ENCODE assay signal across 9 mouse cellular contexts in the genomic region with DNA sequence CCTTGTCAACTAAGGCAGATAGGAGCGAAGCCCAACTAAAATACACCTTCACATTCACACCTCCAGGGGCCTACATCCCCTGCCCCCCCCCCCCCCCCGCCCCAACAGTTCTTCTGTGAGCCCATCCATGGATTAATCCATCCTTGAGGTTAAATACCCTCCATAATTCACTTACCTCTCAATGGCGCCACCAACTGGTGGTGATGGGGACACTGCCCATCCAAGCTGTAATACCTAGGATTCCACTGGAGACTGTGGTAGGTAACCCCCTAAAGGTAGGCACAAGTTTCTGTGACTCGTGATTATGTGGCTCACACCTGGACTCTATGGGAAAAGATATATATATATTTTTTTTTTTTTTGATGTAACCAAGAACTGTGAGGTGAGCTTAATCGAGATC.
DNase-seq lines count a peak whose midpoint lies in the region; ATAC-seq and TF ChIP-seq lines count a peak whose summit lies in the region.
"Had no signal": no experiment of that assay in that cellular context is flagged by ENCODE, and none has a peak within 500 bp of the region (broad histone marks: within the 10 kb centered on the region; RNA-seq: fewer than 3 reads in every experiment).

No protein-coding gene starts in this region.

- no peak for ATAC-seq in megakaryocyte-erythroid progenitor cell, adult 5-6 weeks (replicated peaks; ENCODE audit: low FRiP score, low TSS enrichment, poor library complexity, severe bottlenecking)

- peak; percentile 76 for TF ChIP-seq CTCF in layer of hippocampus, adult 2 months (conservative IDR thresholded peaks at IDR 0.05)
- TF ChIP-seq CTCF in gastrocnemius, adult 2 months (IDR thresholded peaks at IDR 0.05) = peak; percentile 68

- peak; percentile 32 to 64 for DNase-seq in layer of hippocampus, adult 2 months (ENCODE audit: low spot score in 2 of 2)
- DNase-seq in layer of hippocampus, postnatal 14 days (ENCODE audit: low spot score in 2 of 2) = no peak
- DNase-seq in NIH3T3 (ENCODE audit: low read depth) = peak; percentile 5
- peak; percentile 49 to 71 for DNase-seq in adrenal gland, postnatal 36 days
- peak; percentile 60 for DNase-seq in gastrocnemius, adult 2 months
- DNase-seq in lung, postnatal 36 days = peak; percentile 52

- intact Hi-C loops in gastrocnemius, adult 2 months (cut with DNase I) = loop anchor here (2.0 to 5.0 kb wide), 3 partner anchors 76 to 418 kb away; a partner anchor contains a TSS

- H3K4me3 ChIP-seq in layer of hippocampus, adult 2 months = no peak overlapping the region
- H3K4me3 ChIP-seq in gastrocnemius, adult 2 months = no peak overlapping the region
- H3K4me3 ChIP-seq: midbrain, embryonic 12.5 days; stomach, embryonic 15.5 days had no signal

- no peak overlapping the region for H3K27ac ChIP-seq in layer of hippocampus, adult 2 months
- no peak overlapping the region for H3K27ac ChIP-seq in gastrocnemius, adult 2 months
- H3K27ac ChIP-seq: midbrain, embryonic 12.5 days; stomach, embryonic 15.5 days had no signal

Comparison
In these comparisons a context has a peak if more than half of its experiments do, and no peak if none do; other contexts are left out.
1. DNase-seq: peak in layer of hippocampus, adult 2 months (2 of 2), NIH3T3 (single experiment), adrenal gland, postnatal 36 days (2 of 2), gastrocnemius, adult 2 months (single experiment) and lung, postnatal 36 days (single experiment); none in layer of hippocampus, postnatal 14 days (0 of 2).